Mouse (Mus musculus): ENCODE results near the gene Tmem56.

The Tmem56 gene

DNA sequence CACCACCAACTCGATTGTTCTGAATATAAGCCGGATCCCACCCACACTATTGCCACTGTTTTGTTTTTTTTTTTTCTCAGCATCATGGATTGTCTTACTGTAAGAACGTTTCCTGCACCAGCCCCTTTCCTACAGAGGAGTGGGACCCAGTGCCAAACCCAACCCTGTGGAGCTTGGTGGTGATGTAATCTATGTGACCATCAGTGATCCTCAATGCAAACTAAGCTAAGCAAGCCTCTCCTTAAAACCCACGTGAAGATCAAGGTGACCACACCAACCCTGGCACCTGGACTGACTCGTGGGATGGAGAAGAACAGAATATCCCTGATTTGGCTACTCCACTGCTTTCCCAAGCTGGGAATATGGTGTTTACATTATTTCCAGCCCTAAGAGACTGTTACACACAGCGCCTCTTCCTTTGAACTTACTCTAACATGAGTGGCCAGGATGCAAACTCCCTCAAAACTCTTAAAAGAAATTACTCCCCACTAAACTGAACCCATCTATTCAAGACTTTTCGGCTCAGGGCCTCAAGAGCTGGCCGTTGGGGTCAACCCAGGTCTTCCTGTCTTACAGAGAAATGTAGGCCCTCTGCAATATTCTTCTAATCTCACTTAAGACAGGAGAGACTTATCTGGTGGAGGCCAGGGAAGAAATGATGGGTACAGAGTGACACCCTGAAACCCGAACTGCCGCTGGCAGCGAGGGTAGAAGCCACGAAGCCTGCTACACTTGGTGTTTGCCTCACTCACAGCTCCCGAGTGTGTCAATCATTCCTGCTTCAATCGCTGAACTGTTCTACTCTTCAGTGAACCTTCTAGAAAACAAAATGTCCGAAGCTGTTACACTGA lies 113.6 kb downstream of the Tmem56 start:
- WGBS, result 76% methylated on average over 15 of the region's 15 CpGs

DNA sequence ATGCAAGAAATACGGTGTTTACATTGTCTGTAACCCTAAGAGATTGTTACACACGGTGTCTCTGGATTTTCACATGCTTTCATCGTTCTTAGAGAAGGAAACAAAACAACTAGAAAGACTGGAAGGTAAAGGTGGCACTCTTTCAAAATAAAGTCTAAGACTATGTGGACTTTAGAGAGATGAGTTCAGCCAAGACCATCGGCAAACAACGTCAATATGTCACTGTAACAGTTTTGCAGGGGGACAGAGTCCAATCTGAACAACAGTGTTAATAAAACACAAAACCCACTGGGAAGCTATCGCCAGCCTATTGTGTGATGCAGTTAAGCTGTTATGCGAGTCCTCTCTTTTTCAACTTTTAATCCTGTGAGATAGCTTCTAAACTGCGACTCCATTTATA lies 114.3 kb downstream of the Tmem56 start:
- 93% methylated on average over 8 of the region's 8 CpGs for WGBS

DNA sequence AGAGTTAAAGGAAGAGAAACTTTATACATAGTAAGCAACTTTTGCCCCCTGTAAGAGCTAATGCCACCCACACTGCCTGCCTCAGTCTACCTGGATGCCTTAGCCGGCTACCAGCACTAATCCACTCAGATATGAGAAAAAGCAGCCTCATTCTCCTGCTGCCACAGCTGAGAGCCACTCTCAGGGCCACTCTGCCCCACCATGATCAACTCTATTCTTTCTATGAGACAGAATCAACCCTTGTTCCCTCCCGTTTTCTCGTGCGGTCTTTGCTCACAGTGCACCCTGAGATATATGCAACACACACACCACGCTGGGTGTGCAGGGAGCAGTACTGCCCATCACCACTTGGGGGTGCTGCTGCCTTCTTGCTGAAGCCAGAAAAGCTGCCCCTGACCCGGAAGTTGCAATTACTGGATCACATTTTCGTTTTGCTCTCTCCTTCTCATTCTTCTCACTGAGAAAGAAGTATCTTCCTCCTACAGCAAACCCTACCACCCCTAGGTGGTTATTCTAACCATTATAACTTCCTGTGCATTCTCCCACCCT lies 119.6 kb downstream of the Tmem56 start:
- 54% methylated on average over 7 of the region's 7 CpGs for WGBS

DNA sequence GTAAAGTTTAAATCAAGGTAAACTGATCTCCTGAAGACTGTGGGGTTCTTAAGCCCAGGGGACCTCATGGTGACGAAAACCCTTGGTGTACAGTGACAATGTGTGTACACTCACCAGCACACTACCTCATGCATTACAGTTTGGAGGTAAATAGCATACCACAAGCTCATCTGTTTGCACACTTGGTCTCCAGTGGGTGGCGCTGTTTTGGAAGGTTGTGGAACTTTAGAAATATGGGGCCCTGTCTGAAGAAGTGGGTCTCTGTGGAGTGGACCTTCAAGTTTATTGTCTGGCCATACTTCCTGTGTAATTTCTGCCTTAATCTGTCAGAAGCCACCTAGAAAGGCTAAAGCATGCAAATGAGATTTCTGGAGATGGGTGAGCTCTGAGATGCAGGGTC lies 121.2 kb downstream of the Tmem56 start:
- WGBS, result 54% methylated on average over 2 of the region's 2 CpGs

DNA sequence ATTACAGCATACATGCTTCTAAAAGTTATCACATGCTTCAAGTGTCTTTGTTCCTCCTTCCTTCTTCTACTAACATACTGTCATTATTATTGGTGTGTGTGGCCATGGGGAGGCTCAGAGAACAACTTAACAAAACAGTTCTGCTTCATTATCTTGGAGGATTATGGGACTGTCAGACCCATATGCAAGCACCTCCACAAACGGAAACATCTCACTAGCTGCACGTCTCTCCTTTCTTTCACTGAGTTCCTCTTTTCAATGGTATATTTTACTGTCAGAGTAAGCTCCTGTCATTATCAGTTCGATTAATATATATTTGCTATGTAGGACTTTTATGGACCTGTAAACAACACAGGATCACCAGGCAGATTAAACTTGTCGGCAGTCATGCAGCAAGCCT lies 122.5 kb downstream of the Tmem56 start:
- 80% methylated on average over 4 of the region's 4 CpGs for WGBS

DNA sequence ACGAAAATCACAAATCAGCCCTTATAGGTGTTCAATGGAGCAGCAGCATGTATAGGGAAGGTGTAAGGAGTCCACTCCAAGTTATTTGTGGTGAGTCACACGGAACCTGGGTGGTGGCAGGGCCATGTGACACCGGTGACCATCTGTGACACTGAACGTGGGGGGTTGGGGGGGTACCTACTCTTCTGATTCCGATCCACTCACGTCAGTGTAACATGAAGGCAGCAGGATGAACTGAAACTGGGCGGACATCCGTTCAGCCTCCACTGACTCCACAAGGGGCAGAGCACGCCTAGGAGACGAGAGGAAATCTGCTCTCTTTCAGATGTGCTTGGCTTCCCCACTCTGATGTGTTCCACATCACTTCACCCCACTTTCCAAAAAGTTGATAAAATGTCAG lies 123.3 kb downstream of the Tmem56 start:
- WGBS, result 70% methylated on average over 10 of the region's 10 CpGs

DNA sequence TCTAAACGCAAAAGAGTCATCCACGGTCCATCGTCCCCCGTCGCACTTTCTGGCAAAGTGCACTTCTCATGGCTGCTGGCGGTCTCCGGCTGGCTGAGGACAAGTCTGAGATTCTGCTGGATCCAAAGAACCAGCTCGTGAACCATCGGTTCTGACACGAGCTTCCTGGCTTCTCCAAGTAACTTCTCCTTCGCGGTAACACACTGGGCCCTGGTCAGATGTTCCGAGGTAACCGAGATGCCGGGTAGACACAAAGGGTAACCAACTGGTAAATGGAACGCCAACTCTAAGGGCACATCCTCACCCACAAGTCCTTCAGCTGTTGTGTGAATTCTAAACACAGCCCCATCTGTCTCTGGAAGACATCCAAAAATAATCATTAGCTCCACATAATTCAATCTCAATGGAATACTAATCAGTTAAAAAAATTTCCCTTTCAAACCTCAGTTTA lies 124.0 kb downstream of the Tmem56 start:
- WGBS, result 74% methylated on average over 16 of the region's 16 CpGs

DNA sequence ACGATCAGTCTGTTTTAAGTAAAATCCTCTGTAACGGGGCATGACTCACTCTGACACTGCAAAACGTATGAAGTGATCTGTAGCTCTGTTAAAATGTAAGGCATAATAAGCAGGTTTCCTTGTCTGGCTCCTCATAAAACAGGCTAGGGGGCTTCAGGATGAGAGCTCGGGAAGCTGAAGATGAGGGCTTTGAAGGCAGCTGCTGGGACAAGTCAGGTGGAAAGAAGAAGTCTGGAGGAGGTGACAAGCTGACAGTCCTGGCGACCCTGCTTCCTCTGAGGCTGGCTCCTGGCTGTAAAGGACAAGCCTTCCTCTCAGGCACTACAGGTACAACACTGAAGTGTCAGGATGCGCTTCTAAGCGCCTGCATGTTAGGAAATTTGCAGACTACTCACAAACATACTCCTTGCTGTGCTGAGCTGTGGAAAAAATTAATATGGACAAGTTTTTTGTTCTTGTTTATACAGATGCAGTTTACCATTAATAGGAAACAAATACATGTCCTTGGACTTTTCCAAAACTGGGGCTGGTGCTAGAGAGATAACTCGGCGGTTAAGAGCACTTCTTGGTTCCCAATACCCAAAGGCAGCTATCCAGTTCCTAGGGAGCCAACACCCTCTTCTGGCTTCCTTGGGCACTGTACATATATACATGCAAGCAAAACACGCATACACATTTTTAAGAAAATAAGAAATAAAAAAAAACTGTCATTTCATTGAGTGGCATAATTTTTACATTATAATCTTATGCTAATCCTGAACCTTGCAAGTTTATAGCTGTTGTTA lies 125.2 kb downstream of the Tmem56 start:
- 88% methylated on average over 10 of the region's 10 CpGs for WGBS

DNA sequence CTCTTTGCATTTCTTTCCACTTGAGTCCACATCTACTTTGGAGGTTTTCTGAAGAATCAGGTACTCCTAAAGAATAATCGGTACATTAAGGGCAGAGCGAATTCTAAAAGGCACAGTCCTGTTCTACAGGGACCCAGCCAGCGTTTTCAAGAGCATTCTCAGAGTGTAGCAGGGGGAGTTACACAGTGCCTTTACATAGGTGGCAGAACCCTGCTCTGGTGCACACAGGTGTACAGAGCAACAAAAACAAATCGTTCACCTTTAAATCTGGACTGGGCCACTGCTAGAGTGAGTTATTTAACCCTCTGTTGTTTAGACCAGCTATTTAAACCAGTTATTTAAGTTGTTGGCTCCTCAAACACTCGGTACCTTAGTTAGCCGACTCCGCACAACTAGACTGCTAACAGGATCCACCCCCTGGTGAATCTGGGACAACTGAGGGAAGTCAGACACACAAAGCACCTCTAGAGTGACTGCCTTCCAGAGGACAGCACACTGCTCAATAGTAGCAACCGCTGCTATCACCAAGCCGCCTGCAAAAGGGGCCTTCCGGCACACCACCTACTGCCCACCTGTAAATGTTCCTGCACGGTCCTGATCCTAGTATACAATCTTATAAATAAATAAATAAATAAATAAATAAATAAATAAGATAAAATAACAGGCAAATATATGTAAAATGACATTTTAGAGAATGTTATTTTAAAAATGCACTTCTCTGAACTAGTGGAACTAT lies 126.3 kb downstream of the Tmem56 start:
- 69% methylated on average over 11 of the region's 11 CpGs for WGBS

DNA sequence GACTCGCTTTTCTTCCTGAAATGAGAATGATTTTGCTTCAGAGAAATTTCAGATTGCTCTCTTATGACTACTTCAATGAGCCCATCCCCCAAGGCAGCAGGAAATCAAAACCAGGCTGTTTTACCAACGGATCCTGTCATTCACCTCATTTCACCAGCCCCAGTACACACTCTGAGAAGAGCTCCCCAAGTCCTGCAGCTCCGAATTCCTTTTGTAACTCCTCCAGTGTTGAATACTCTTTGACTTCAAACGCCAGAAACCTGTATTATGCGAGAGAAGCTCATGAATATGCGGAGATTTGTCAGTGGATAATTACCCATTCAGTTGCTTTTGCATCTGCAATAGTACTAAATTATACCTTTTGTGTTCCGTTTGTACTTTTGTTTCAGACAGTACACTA lies 126.9 kb downstream of the Tmem56 start:
- WGBS, result 47% methylated on average over 7 of the region's 7 CpGs

Measured in cerebral cortex, adult 2 months (tissue).